Mouse (Mus musculus) erythroblast, embryonic 14.5 days (primary cell): ENCODE data around the gene Adar.

ENCODE experiments used
- GATA1 ChIP-seq: IDR thresholded peaks from 2 replicates; pipeline ENCODE4 v1.6.1; 2012; ENCODE audit warnings: low read length, inconsistent platforms, mixed read lengths
- TAL1 ChIP-seq: IDR thresholded peaks from 3 replicates; pipeline ENCODE4 v1.6.1; 2012; ENCODE audit warnings: low read length, inconsistent platforms, mixed read lengths

GRCm38 (mm10) chr3:89798518-89798917, 83.7 kb downstream of the Adar start:
- TF ChIP-seq GATA1 (no peak), TAL1 (no peak)
